Mouse (Mus musculus): ENCODE results near the gene Sdhc. TPM values are rescaled to one million over a fixed set of nuclear protein-coding genes. Genes with fewer than 3 reads are reported as not detected.

Sdhc gene
- 113 TPM for total RNA-seq (2023)

GRCm38 (mm10) chr1:171149974-171150760, at the start of gene Sdhc, which contains the start of gene Mpz:
TSS of gene Sdhc (minus strand) at chr1:171150603.
TSS of gene Mpz (plus strand) at chr1:171150711.

DNA sequence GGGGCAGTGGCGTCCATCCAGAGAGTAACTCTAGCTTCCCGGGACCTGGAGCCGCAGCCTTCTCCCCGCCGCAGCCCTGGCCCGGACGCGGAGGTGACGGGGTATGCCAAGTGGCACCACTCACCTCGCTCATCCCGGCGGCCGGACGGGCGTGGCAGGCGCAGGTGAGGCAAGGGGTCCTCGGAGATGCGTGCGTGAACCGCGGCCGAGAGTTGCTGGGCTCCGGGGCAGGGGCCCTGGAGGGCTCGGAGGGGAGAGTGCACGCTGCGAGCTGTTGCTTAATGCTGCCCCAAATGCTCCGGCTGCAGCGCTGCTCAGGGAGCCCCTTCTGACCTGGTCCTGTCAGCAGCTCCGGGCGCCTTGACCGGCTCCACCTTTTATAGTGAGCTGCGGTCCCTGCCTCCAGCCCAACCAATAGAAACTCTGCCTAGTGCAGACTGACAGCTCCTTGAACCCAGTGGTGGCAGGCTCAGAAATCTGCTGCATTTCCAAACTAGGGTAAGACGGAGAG, 45.5 kb upstream of the Sdhc start, which contains the start of gene Pcp4l1:
Pcp4l1 (minus strand) TSS at position 382 of the 511 bp plus-strand sequence.

DNA sequence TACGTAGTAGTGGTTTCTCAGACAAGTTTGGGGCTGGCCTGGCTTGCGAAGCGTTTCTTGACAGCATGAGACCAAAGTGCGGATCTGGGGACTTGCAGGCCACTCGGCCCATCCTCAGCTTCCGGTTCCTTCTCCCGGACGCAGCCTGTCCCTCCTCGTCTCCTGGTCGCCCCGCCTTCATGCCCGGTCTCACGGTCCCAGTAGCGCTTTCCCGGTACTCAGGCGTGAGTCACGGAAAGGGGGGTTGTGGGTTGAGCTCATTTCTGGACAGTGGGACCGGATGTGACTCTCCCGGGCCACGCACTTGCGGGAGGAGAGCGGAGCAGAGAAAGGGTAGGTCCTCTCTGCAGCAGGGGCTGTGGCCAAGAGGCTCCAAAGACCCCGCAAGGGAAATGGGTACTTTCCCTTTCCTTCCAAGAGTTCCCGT, 36.5 kb downstream of the Sdhc start, which contains the start of gene Cfap126:
Cfap126 (plus strand) TSS at position 46 of the 427 bp plus-strand sequence.

Other genes with a start within 250 kb of the Sdhc start
- gene Fcrlb, start 237.7 kb downstream of the Sdhc start, total RNA-seq (2023), result not detected
- 13.2 TPM for gene Fcrla, start 223.0 kb downstream of the Sdhc start, total RNA-seq (2023)
- 8.7 TPM for gene Fcgr2b, start 174.1 kb downstream of the Sdhc start, total RNA-seq (2023)
- gene Fcgr4, start 131.7 kb downstream of the Sdhc start, total RNA-seq (2023), result 0.47 TPM
- gene Fcgr3, start 85.7 kb downstream of the Sdhc start, total RNA-seq (2023), result 5.6 TPM
- gene Cfap126, start 36.7 kb downstream of the Sdhc start, total RNA-seq (2023), result not detected
- not detected for gene Mpz, start 108 bp upstream of the Sdhc start, total RNA-seq (2023)
- not detected for gene Pcp4l1, start 45.7 kb upstream of the Sdhc start, total RNA-seq (2023)
- gene Nr1i3, start 63.4 kb upstream of the Sdhc start, total RNA-seq (2023), result not detected
- gene Tomm40l, start 71.9 kb upstream of the Sdhc start, total RNA-seq (2023), result 21.0 TPM
- gene Apoa2, start 74.5 kb upstream of the Sdhc start, total RNA-seq (2023), result not detected
- gene Fcer1g, start 83.8 kb upstream of the Sdhc start, total RNA-seq (2023), result 15.1 TPM
- gene Adamts4, start 99.8 kb upstream of the Sdhc start, total RNA-seq (2023), result not detected
- 115 TPM for gene Ndufs2, start 100.8 kb upstream of the Sdhc start, total RNA-seq (2023)
- 70.7 TPM for gene B4galt3, start 119.7 kb upstream of the Sdhc start, total RNA-seq (2023)
- 52.3 TPM for gene Ppox, start 130.6 kb upstream of the Sdhc start, total RNA-seq (2023)
- gene Usp21, start 137.4 kb upstream of the Sdhc start, total RNA-seq (2023), result 51.6 TPM
- gene Ufc1, start 144.4 kb upstream of the Sdhc start, total RNA-seq (2023), result 46.1 TPM
- gene Dedd, start 178.5 kb upstream of the Sdhc start, total RNA-seq (2023), result 28.3 TPM
- gene Nit1, start 195.0 kb upstream of the Sdhc start, total RNA-seq (2023), result 28.5 TPM
- gene Pfdn2, start 195.1 kb upstream of the Sdhc start, total RNA-seq (2023), result 69.8 TPM
- gene Klhdc9, start 210.2 kb upstream of the Sdhc start, total RNA-seq (2023), result 0.98 TPM
- 0.15 TPM for gene Nectin4, start 219.5 kb upstream of the Sdhc start, total RNA-seq (2023)
- gene Arhgap30, start 238.4 kb upstream of the Sdhc start, total RNA-seq (2023), result 202 TPM